Mouse (Mus musculus): ENCODE results near the gene Fbxo39. TPM values are rescaled to one million over a fixed set of nuclear protein-coding genes. Genes with fewer than 3 reads are reported as not detected.
A peak's percentile ranks its signal among the peaks of the same experiment; 100 is the strongest.
"Not testable (repeated sequence)": the region's sequence is repeated elsewhere in the genome, so short reads cannot be mapped to it uniquely, and the experiment has no call there.

The Fbxo39 gene
- total RNA-seq, 2 experiments from 2014 or later: not detected

DNA sequence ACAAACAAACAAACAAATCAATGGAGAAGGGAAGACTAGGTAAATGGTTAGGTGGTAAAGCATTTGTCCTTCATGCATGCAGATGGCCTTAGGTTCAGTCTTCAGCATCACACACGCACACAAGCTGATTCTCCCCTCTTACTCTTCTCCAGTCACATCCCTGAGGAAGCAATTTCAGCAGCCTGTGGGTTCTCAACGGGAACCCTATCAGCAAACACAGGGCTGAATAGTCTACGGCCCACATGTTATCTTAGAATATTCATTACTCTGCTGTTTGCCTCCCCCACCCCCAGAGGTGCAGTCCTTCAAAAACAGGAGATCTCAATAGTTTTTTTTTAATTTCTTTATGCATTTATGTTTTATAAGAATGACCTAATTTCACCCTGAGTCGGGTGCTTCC, 3.8 kb upstream of the Fbxo39 start:
- DNase-seq (ENCODE audit: low spot score in 2 of 2): no peak

DNA sequence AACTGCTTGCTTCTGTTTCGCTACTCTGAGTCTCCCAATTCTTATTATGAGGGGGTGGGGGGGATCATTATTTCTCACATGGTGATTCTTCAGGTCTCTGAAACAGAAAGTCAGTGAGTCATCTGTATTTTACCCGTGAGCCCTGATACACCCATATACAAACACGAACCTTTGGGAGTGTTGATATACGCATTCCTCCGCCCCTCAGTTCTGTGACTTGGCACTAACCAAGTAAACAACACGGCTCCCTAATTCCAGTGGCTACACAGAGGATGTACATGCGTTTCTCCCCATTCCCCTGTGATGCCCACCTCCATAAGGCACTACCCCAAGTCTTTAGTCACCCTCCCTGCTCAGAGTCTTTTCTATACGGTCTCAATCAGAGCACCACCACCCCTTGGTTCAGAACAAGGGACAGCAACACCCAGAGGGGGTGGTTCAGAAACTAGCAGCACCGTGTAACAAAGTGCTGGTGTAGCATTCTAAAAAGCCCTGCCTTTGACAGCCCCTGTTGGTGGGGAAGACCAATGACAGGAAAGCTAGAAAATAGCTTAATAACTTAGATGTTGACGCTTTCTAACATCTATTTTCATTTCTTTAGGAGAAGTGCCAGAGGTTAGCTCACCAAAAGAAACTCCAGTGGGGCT, 2.8 kb upstream of the Fbxo39 start:
- no peak for DNase-seq (ENCODE audit: low spot score in 2 of 2)

DNA sequence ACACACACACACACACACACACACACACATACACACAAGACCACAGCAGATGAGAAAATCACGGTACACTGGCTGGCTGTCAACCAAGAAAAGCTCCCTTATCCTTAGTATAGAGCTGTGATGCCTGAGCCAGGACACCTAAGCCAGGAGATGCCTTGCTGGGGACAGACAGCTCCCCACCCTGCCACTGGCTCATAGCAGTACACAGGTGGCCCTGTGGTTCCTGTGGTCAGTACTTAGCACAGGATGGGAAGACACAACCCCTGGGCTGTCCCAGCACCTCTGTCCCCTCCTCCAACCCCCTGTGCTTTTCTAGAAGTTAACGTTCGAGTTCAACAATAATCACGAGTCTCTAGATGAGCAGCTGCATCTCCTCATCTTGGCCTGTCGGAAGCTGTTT, 3.8 kb downstream of the Fbxo39 start:
- DNase-seq (ENCODE audit: low spot score in 2 of 2): no peak

DNA sequence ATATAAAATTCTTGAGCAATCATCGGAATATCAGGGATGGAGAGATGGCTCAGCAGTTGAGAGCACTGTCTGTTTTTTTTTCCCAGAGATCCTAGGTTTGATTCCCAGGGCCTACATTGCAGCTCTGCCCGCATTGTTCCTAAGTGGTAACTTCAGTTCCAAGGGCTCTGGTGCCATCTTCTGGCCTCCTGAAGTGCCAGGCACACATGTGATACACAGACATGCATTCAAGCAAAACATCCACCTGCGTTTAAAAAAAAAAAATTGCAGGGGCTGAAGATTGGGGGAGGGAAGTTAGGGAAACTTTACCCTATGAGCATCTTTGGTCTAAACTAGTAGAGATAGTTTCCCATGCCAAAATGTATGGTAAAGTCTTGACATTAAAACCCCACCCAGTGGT, 10.2 kb downstream of the Fbxo39 start:
- DNase-seq (ENCODE audit: low spot score in 2 of 2): no peak

DNA sequence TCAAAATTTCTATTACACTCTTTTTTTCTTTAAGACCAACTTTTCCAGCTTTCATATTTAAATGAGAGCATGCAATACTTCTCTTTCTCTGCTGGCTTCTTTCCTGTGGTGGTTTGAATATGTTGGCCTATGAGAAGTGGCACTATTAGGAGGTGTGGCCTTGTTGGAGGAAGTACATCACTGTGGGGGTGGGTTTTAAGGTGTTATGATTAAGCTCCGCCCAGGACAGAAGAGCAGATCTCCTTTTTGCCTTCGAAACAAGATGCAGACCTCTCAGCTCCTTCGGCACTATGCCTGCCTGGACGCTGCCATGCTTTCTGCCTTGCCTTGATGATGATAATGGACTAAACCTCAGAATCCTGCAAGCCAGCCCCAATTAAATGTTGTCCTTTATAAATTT, 11.5 kb downstream of the Fbxo39 start:
- DNase-seq (ENCODE audit: low spot score in 2 of 2): no peak

DNA sequence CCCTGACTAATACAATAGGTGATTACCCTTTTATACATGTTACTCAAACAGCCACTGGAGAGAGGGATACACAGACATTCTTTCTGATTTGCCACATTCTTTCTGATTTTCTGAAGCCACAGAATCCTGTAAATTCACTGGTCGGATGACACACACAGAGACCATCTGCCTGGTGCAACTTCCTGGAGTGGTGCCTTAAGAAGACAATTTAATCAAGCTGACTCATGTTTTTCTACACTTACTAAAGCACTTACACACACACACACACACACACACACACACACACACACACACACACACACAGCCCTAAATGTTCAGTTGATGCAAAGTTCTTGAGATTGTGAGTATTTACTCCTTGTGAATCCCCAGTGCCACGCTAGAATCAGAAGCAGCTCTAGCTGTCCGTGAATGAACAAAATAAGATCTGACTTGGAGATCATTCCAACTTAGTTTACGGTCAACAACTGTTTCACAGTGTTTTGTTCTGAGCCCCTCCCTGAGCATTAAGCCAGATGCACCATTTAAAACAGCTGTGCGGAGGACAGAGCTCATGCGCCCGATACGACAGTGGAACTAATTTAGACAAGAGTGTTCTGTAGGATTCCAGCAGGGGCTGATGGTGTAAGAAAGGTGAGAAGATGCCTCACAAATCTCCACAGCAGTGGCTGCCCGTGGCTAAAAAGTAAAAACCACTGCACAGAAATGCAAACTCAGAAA, 18.9 kb downstream of the Fbxo39 start:
- no peak for DNase-seq (ENCODE audit: low spot score in 2 of 2)

DNA sequence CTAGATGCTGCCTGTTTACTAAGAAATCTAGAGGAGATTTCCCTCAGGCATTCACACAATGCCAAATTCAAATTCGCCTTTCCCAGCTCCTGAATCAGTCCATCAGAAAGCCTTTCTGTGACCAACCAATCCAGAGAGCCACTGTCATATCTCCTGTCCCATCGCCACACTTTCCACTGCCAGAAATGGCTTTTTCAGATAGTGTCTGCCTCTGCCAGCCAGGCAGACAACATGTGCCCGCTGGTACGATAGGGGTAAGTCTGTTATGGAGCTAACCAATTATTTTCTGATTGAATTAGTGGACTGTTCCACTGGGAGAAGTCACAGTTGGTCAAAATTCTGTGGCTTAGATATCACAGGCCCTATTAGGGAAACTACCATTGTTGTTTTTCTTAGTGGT, 20.4 kb downstream of the Fbxo39 start:
- DNase-seq (ENCODE audit: low spot score in 2 of 2): no peak

DNA sequence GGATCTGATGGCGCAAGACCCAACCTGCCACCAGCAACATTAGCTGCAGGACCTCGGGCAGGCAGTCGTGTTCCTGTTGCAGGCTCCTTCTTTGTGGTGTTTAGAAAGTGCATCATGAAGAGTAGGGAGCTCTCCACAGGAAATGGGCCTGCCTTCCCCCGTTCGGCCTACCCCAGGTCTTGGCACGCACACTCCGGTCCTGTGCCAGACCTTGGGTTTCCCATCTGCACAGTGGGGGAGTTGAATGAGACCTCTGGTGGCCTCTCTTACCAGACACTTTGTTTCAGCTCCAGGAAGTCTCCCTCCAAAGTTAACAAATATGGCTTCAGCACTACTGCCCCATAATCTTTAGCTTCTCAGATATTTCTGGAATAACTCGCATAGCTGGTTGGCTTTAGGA, 22.5 kb downstream of the Fbxo39 start:
- no peak for DNase-seq (ENCODE audit: low spot score in 2 of 2)

DNA sequence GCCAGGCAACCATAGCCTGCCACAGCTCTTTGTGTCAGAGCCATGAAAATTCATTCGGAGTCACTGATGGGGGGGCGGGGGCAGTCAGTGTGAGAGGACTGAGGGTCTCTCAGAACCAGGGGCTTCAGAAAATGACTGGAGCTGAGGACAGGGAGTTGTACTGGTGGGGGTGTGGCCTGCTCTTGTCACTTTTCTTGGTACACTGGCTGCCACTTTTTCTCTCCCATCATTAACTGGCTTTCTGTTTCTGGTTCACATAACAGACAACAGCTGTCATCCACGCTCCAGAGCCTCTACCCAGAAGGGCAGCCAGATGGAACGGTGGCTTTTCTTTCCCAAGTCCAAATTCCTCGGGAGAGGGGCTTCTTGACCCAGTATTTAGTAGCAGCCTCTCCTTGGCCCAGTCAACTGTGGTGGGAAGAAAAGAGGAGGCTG, 24.2 kb downstream of the Fbxo39 start:
- DNase-seq (ENCODE audit: low spot score in 2 of 2): no peak

DNA sequence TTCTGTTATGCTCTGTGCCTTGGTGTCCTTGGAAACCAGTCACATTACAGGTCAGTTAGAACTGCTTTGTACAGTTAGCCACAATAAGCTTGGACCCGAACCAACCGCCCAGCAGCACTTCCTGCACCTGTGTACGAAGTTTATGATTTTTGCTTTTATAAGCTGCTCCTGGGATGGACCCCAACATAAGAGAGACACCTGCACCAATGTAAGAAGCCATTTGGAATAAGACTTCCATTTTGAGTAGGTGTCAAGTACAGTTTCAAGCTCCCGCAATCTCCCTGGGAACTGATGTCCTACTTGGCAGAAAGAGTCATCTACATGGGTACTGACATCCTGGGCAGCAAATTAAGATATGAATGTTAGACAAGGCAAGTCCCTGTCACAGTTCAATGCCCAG, 25.5 kb downstream of the Fbxo39 start:
- no peak for DNase-seq (ENCODE audit: low spot score in 2 of 2)

DNA sequence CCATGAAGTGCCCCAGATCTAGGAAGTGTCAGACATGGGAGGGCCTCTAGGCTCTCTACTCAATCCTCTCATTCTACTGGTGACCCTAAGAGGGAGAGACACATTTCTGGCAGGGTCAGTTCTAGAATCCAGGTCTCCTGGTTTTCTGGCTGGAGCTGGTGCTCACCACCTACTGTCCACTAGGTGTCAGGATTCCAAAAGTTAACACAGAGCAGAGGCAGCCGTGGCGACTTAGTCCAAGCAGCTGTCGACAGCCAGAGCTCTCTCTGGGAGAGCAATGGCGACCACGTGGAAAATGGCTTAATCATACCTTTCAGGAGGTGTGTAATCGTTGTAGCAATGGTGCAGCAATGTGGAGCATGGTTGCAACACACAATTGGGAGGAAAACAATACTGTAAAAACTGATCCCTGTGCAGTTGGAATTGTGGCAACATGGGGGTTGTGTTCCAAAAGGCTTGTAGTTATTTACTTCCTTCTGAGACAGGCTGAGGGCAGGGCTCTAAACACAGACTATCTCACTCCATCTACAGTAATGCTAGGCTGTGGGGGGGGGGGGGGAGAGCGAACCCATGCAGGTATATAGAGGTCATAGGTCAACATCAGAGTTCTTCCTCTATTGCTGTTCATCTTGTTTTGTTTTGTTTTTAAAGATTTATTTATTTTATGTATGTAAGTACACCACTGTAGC, 28.4 kb downstream of the Fbxo39 start:
- DNase-seq (ENCODE audit: low spot score in 2 of 2): peak in 1 of 2 experiments; percentile 20

DNA sequence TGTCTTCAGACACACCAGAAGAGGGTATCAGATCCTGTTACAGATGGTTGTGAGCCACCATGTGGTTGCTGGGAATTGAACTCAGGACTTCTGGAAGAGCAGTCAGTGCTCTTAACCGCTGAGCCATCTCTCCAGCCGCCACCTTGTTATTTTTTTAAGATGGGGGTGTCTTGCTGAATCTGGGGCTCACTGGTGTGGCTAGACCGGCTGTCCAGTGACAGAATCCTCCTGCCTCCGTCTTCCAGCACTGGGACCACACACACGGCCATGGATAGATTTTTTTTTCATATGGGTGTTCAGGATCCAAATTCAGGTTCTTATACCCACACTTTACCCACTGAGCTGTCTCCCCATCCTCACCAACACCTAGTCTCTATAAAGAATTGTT, 29.0 kb downstream of the Fbxo39 start:
- not testable (repeated sequence) for DNase-seq (ENCODE audit: low spot score in 2 of 2)

DNA sequence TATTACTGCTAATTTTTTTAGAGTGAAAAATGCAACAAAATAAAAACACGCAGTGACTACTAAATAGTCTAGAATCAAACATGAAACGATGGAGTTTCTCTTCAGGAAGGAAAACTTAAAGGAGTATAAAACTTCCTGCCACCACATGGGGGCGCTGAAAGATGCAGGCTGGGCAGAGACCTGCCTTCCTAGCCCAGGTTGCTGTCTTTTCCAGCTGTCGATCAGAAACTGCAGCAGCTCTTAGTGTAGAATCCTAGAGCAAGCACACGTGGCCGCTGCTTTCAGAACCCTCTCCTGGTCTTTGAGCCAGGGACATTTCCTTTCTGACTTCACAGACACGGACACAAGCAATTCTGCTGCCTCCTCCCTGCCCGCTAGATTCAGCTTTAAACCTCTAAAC, 29.7 kb downstream of the Fbxo39 start:
- DNase-seq (ENCODE audit: low spot score in 2 of 2): peak; percentile 34 to 42

DNA sequence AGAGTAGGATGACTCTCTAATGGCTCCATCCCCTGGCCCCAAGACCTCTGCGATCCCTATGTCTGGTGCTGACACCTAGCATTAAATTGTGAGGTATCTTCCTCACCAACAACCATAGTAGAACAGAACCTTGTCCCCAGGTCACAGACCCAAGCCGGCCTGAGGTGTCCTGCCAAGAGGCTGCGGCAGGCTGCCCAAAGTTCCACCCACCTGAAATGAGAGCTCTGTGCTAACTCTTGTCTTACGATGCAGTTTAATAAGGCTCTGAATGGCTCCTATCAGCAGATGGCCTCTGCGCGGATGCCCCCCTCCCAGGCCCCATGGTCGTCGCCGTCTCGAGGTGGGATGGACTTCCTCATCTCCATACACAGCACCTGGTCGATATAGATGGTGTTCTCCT, 30.2 kb downstream of the Fbxo39 start:
- DNase-seq (ENCODE audit: low spot score in 2 of 2): no peak

DNA sequence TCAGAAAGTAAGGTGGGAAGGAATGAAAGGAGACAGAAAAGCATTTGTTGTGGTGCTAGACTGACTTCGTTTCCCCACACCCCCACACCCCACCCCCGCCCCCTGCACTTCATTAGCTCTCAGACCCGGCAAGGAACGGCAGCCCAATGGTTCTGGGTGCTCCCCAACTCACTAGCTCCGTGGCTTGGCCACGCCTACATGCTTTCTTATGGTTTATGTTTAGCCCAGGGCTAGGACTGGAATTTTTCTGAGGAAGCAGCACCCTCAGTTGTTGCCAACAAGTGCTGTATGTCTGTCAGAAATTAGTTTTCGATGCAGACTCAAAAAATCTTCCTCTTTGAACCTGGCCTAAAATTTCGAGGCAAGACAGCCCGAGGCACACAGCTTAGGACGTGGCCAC, 34.3 kb downstream of the Fbxo39 start:
- DNase-seq (ENCODE audit: low spot score in 2 of 2): no peak

DNA sequence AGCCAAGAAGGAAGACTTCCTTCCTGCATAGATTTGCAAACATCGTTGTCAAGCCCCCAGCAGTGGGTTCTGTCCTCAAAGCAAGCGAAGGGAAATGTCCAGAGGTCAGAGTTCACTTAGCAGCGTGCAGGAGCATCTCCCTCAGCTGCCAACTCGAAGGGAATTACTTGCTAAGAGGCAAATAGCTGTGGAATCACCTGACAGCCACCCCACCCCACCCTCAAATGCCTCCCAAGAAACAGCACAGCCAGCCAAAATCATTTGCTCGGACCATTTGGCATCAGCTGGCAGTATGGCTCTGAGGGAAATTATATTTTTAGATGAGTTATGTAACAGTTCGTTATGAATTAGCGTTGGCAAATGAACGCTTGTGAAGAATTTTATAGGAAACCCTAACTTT, 34.8 kb downstream of the Fbxo39 start:
- no peak for DNase-seq (ENCODE audit: low spot score in 2 of 2)

DNA sequence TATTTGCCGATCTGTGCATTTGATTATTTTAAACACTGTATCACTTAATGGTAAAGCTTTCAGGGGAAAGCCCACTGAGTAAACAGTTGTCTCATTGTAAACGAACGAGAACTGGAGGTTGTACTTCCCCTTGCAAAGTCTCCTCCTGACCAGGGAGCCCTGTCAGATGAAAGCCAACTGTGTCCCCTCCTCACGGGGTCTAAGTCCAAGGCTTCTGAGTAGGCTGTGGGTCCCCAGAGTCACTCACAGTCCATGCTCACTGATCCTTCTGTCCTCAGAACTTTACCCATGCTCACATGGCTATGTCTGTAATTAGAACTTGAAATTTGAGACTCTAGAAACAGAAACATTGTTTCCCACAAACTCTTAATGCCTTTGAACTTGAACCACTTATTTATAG, 35.4 kb downstream of the Fbxo39 start:
- no peak for DNase-seq (ENCODE audit: low spot score in 2 of 2)

DNA sequence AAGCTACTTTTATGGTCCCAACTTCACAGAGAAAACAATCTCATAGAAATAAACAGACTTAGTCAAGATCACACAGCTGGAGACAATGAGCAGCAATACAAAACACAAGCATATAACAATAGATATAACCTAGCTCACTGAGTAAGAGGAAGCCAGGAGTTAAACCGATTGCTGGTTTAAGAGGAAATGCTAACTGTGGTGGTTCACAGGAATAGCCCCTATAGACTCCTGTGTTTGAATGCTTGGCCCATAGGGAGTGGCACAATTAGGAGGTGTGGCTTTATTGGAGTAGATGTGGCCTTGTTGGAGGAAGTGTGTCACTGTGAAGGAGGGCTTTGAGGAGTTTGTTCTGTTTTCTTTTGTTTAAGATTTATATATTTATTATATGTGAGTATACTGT, 38.0 kb downstream of the Fbxo39 start:
- DNase-seq (ENCODE audit: low spot score in 2 of 2): no peak

DNA sequence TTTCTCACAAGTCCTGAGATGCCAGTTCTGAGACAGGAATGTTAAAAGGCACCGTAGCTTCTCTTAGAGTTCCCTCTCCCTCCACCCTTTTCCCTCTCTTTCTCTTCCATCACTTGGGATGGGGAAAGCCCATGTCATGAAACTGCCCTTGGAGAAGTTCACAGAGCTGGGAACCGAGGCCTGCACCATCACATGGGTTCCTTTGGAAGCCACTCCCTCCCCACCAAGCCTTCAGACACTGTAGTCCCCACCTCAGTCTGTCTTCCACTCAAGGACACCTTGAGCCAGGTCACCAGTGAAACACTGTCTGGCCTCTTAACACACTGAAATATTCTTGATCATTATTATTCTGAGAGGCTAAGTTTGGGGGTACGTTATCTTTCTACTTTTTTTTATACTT, 38.9 kb downstream of the Fbxo39 start:
- no peak for DNase-seq (ENCODE audit: low spot score in 2 of 2)

DNA sequence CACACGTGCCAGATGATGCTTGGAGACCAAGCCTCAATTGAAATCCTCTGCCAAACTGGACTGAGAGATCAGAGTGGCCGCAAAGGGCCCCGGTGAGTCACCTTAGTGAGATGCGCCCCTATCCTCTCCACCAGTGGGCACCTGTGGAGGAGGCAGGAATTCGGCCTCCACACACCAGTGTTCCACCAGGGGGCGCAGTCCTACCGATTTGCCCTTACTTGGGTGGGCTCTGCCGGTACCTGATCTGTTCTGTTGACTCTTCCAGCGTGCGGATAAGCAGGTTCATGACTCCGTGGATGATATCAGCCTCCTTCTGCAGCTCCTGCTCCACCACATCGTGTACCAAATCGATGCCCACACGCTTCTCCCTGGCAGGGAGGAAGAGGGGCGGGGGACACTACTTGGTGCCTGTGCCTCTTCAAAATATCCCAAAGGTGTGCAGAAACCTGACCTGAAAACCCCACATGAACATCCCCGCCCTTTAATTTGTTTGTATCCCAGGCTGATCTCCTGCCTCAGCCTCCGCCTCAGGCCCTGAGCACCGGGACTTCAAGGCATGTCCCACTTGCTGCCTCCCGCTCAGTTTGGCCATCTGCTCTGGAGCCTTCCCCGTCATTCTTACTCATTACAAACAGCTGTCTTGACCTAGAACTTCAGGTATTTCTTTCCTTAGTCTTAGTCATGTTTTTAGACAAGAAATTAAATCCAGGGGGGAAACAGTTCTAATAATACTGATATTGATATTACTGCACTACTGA, 40.9 kb downstream of the Fbxo39 start:
- peak; percentile 38 to 42 for DNase-seq (ENCODE audit: low spot score in 2 of 2)

DNA sequence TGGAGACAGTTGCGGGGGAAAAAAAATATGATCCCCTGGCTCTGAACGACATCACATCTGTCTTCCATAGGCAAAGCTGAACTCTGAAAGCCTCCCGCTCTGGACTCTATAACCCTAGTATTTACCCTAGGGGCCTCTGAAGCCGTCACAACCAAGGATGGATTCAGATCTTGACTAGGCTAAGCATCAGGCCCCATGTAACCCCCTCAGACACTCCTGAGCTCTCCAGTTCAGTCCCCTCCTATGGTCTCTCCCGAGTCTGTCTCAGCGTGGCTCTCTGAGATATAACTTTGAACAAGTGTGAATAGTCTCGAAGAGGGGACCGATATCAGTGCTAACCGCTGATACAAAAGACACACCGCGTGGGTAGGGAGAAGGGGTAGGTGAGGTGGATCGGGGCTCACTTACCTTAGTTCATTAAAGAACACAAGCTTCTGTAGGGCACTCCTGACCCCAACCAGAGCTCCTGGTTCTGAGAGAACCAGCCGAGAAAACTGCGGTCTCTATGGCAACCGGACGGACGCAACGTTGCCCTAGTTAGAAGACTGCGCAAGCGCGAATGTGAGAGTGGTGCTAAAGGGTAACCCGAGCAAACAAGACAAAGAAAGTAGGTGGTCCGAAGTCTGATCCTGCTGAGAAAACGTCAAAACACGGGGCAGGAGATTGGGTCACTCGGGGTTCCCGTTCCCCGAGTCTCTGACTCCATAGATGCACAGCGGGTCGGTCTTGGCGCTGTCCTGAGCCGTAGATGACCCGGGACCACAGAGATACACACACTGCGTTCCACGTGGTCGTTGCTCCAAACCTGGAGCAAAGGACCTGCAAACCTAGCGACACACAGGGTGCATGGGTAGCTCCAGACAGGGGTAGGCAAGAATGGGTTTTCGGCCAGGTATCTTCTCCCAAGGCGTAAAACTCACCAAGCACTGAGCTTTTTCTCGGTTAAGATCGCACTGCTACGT, 47.4 kb downstream of the Fbxo39 start:
- DNase-seq (ENCODE audit: low spot score in 2 of 2): peak; percentile 47 to 50

Data from adrenal gland, postnatal 4 days (tissue).